Comparison of ENCODE assay signal across 8 mouse cellular contexts in genomic region chr9:107975399-107976386, GRCm38 (mm10). TPM values are rescaled to one million over a fixed set of nuclear protein-coding genes. Genes with fewer than 3 reads are reported as not detected.
A peak's percentile ranks its signal among the peaks of the same experiment; 100 is the strongest.
DNase-seq lines count a peak whose midpoint lies in the region; ATAC-seq and TF ChIP-seq lines count a peak whose summit lies in the region.

Gene Uba7, plus strand, starts transcription at chr9:107975505.

- H3K9ac ChIP-seq in liver, adult 2 months (ENCODE audit: low read depth, low read length) = peak within 1 kb of the TSS; percentile 72

- H3K27ac ChIP-seq in liver, adult 2 months (replicated peaks; ENCODE audit: insufficient read depth, low read depth, low read length) = peak within 1 kb of the TSS; percentile 39
- H3K27ac ChIP-seq in spleen, adult 2 months (ENCODE audit: insufficient read depth, low read length) = peak within 1 kb of the TSS; percentile 85

- peaks cover 4% of the 10 kb centered on the region; the same call in 1 of the 2 replicates for H3K4me1 ChIP-seq in liver, adult 2 months (ENCODE audit: control insufficient read depth, insufficient read depth, low read length)
- peaks cover 5% of the 10 kb centered on the region for H3K4me1 ChIP-seq in spleen, adult 2 months (ENCODE audit: control insufficient read depth, insufficient read depth, insufficient read length)

- H3K79me2 ChIP-seq in liver, adult 2 months (ENCODE audit: control insufficient read depth, insufficient read depth, low read length) = no peaks in the 10 kb centered on the region

- DNase-seq in urinary bladder, adult 18-20 months (ENCODE audit: low spot score in 2 of 2) = peak; percentile 46 to 47
- DNase-seq in urinary bladder, postnatal 4 days (ENCODE audit: low spot score in 2 of 2) = no peak
- peak; percentile 51 for DNase-seq in heart, postnatal 4 days
- DNase-seq in liver, adult 2 months (ENCODE audit: extremely low read depth, low read depth, low spot score) = peak; percentile 83
- DNase-seq in spleen, adult 2 months (ENCODE audit: low read depth in 1 of 2, low spot score in 2 of 2) = peak; percentile 56 to 69
- DNase-seq in layer of hippocampus, adult 8-10 months (ENCODE audit: low spot score in 2 of 2) = no peak
- no peak for DNase-seq in cerebellum, postnatal 25 days

- peak within 1 kb of the TSS; percentile 50 for H3K4me3 ChIP-seq in liver, adult 2 months (ENCODE audit: insufficient read depth, low read depth, low read length)
- peak within 1 kb of the TSS; percentile 60 for H3K4me3 ChIP-seq in spleen, adult 2 months (ENCODE audit: extremely low read depth, insufficient read depth, insufficient read length)

- H3K36me3 ChIP-seq in liver, adult 2 months (ENCODE audit: control insufficient read depth, insufficient read depth, low read length) = no peaks in the 10 kb centered on the region
- peaks cover 27% of the 10 kb centered on the region for H3K36me3 ChIP-seq in spleen, adult 2 months (ENCODE audit: control insufficient read depth, insufficient read depth, low read length)

- TF ChIP-seq POLR2A in liver, adult 2 months (IDR thresholded peaks at IDR 0.05; ENCODE audit: extremely low read depth, insufficient read depth, low read length) = no peak
- peak; percentile 35; the same call in 1 of the 2 replicates for TF ChIP-seq POLR2A in spleen, adult 2 months (IDR thresholded peaks at IDR 0.05; ENCODE audit: low read depth, low read length)

- H3K27me3 ChIP-seq in liver, adult 2 months (ENCODE audit: control insufficient read depth, insufficient read depth, low read length) = no peaks in the 10 kb centered on the region
- no peaks in the 10 kb centered on the region for H3K27me3 ChIP-seq in spleen, adult 2 months (ENCODE audit: control insufficient read depth, insufficient read depth, low read length)

- TF ChIP-seq CTCF in liver, adult 2 months (IDR thresholded peaks at IDR 0.05; ENCODE audit: low read depth, low read length) = no peak
- no peak for TF ChIP-seq CTCF in spleen, adult 2 months (IDR thresholded peaks at IDR 0.05; ENCODE audit: extremely low read depth, insufficient read depth, insufficient read length, insufficient replicate concordance)

- ATAC-seq in common myeloid progenitor, adult 5-6 weeks (replicated peaks; ENCODE audit: low read depth, poor library complexity, severe bottlenecking) = peak; percentile 57

- 48% methylated on average over 12 of the region's 12 CpGs for WGBS in liver, adult 2 months
- 11% methylated on average over 12 of the region's 12 CpGs for WGBS in spleen, adult 2 months

RNA-seq across cellular contexts. Expression of gene Uba7, which starts in this region (rescaled TPM):
- 42.5 and 52.7 TPM in 2 replicates for total RNA-seq in common myeloid progenitor, adult 5-6 weeks (2017)
- 10 to 100 TPM; 13.6 to 13.9 TPM for total RNA-seq in heart, postnatal 4 days (2021)
- total RNA-seq in liver, adult 2 months (2014; rRNA removed) = 16.4 and 22.0 TPM in 2 replicates
- 19.3 and 30.6 TPM in 2 replicates for polyA plus RNA-seq in liver, adult 2 months (2012; rRNA removed)
- 182 and 209 TPM in 2 replicates for polyA plus RNA-seq in spleen, adult 2 months (2012; rRNA removed)
- total RNA-seq in layer of hippocampus, adult 8-10 months (2022) = 10 to 100 TPM in 2 of 4 experiments, 1 to 10 TPM in 2; 5.8 to 14.1 (median 11.1) TPM

Comparison
In these comparisons a context has a peak if more than half of its experiments do, and no peak if none do; other contexts are left out.
1. DNase-seq: peak in urinary bladder, adult 18-20 months (2 of 2), heart, postnatal 4 days (single experiment), liver, adult 2 months (single experiment) and spleen, adult 2 months (2 of 2); none in urinary bladder, postnatal 4 days (0 of 2), layer of hippocampus, adult 8-10 months (0 of 2) and cerebellum, postnatal 25 days (0 of 2).